Mouse (Mus musculus): ENCODE measurements around the gene Ptgis. TPM values are rescaled to one million over a fixed set of nuclear protein-coding genes. Genes with fewer than 3 reads are reported as not detected.

Gene Ptgis
- polyA plus RNA-seq, 1 experiment from 2014 or later: 26.6 TPM

GRCm38 (mm10) chr2:167274713-167275465, 34.5 kb upstream of the Ptgis start:
- Histone ChIP-seq H3K9ac (replicated peaks; ENCODE audit: low read depth, low read length) (no peak overlapping the region), H3K36me3 (ENCODE audit: control insufficient read depth, insufficient read depth, low read length) (no peaks in the 10 kb centered on the region), H3K4me3 (ENCODE audit: low read depth, low read length) (no peak overlapping the region), H3K4me2 (replicated peaks; ENCODE audit: low read depth, low read length) (no peak overlapping the region), H3K27me3 (ENCODE audit: control insufficient read depth, insufficient read depth, low read length) (no peaks in the 10 kb centered on the region), H3K9me3 (ENCODE audit: control insufficient read depth, low read depth, low read length) (no peaks in the 10 kb centered on the region), H3K4me1 (ENCODE audit: control insufficient read depth, insufficient read depth, low read length) (no peaks in the 10 kb centered on the region), H3K27ac (ENCODE audit: low read length) (no peak overlapping the region)
- 52% methylated on average over 10 of the region's 10 CpGs for WGBS
- ATAC-seq (ENCODE audit: insufficient number of reproducible peaks, insufficient read depth, low FRiP score, low read depth): no peak

- Histone ChIP-seq H3K4me3 (ENCODE audit: low read depth, low read length) (no peak overlapping the region), H3K4me2 (replicated peaks; ENCODE audit: low read depth, low read length) (no peak overlapping the region), H3K36me3 (ENCODE audit: control insufficient read depth, insufficient read depth, low read length) (no peaks in the 10 kb centered on the region), H3K9ac (replicated peaks; ENCODE audit: low read depth, low read length) (no peak overlapping the region), H3K27ac (ENCODE audit: low read length) (no peak overlapping the region), H3K27me3 (ENCODE audit: control insufficient read depth, insufficient read depth, low read length) (no peaks in the 10 kb centered on the region), H3K9me3 (ENCODE audit: control insufficient read depth, low read depth, low read length) (no peaks in the 10 kb centered on the region), H3K4me1 (ENCODE audit: control insufficient read depth, insufficient read depth, low read length) (no peaks in the 10 kb centered on the region)
- ATAC-seq (ENCODE audit: insufficient number of reproducible peaks, insufficient read depth, low FRiP score, low read depth): no peak
- 77% methylated on average over 13 of the region's 13 CpGs for WGBS
Measured at GRCm38 (mm10) chr2:167273206-167273740, 32.9 kb upstream of the Ptgis start.

DNA sequence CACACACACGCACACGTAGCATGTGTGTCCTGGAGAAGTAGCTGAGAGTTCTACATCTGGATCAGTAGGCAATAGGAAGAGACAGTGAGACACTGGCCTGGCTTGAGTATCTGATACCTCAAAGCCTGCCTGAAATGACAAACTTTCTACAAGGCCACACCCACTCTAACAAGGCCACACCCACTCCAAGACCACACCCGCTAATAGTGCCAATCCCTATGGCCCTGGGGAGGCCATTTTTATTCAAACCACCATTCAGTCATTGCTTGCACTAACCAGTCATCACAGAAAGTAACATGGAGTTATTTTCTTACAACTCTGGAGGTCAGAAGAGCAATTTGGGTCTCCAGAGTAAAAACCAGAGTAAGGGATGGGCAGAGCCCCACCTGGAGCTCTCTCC, 32.3 kb upstream of the Ptgis start:
- H3K4me3 ChIP-seq (ENCODE audit: low read depth, low read length): no peak overlapping the region
- no peaks in the 10 kb centered on the region for H3K9me3 ChIP-seq (ENCODE audit: control insufficient read depth, low read depth, low read length)
- no peaks in the 10 kb centered on the region for H3K4me1 ChIP-seq (ENCODE audit: control insufficient read depth, insufficient read depth, low read length)
- no peaks in the 10 kb centered on the region for H3K27me3 ChIP-seq (ENCODE audit: control insufficient read depth, insufficient read depth, low read length)
- no peak overlapping the region for H3K9ac ChIP-seq (replicated peaks; ENCODE audit: low read depth, low read length)
- WGBS: 92% methylated on average over 3 of the region's 3 CpGs
- H3K4me2 ChIP-seq (replicated peaks; ENCODE audit: low read depth, low read length): no peak overlapping the region
- ATAC-seq (ENCODE audit: insufficient number of reproducible peaks, insufficient read depth, low FRiP score, low read depth): no peak
- H3K36me3 ChIP-seq (ENCODE audit: control insufficient read depth, insufficient read depth, low read length): no peaks in the 10 kb centered on the region
- H3K27ac ChIP-seq (ENCODE audit: low read length): no peak overlapping the region

DNA sequence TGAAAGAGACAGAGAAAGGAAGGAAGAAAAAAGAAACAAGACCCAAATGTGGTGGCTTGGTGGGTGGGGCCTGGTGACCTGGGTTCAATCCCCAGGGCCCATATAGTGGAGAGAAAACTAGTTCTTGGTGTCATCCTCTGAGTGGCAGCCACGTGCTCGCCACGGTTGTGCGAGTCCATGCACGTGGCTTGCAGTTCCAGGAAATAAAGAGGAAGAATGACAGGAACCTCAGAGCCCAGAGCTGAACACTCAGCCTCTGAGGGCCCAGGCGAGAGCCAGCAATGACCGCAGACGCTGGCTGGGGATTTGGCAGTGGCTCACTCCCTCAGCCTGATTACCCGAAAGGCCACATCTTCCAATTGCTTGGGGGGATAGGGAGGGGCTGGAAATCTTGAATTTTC, 30.7 kb upstream of the Ptgis start:
- WGBS: 78% methylated on average over 9 of the region's 9 CpGs

GRCm38 (mm10) chr2:167270496-167270895, 30.1 kb upstream of the Ptgis start:
- Histone ChIP-seq H3K4me3 (ENCODE audit: low read depth, low read length) (no peak overlapping the region), H3K9me3 (ENCODE audit: control insufficient read depth, low read depth, low read length) (no peaks in the 10 kb centered on the region), H3K36me3 (ENCODE audit: control insufficient read depth, insufficient read depth, low read length) (no peaks in the 10 kb centered on the region), H3K27me3 (ENCODE audit: control insufficient read depth, insufficient read depth, low read length) (no peaks in the 10 kb centered on the region), H3K27ac (ENCODE audit: low read length) (no peak overlapping the region), H3K4me1 (ENCODE audit: control insufficient read depth, insufficient read depth, low read length) (no peaks in the 10 kb centered on the region), H3K4me2 (replicated peaks; ENCODE audit: low read depth, low read length) (no peak overlapping the region), H3K9ac (replicated peaks; ENCODE audit: low read depth, low read length) (no peak overlapping the region)
- ATAC-seq (ENCODE audit: insufficient number of reproducible peaks, insufficient read depth, low FRiP score, low read depth): no peak
- 87% methylated on average over 3 of the region's 3 CpGs for WGBS

More for the DNA sequence above, 30.7 kb upstream of the Ptgis start:
- Histone ChIP-seq H3K27ac (ENCODE audit: low read length) (no peak overlapping the region), H3K4me1 (ENCODE audit: control insufficient read depth, insufficient read depth, low read length) (no peaks in the 10 kb centered on the region), H3K27me3 (ENCODE audit: control insufficient read depth, insufficient read depth, low read length) (no peaks in the 10 kb centered on the region), H3K36me3 (ENCODE audit: control insufficient read depth, insufficient read depth, low read length) (no peaks in the 10 kb centered on the region), H3K9me3 (ENCODE audit: control insufficient read depth, low read depth, low read length) (no peaks in the 10 kb centered on the region), H3K9ac (replicated peaks; ENCODE audit: low read depth, low read length) (no peak overlapping the region), H3K4me2 (replicated peaks; ENCODE audit: low read depth, low read length) (no peak overlapping the region), H3K4me3 (ENCODE audit: low read depth, low read length) (no peak overlapping the region)
- ATAC-seq (ENCODE audit: insufficient number of reproducible peaks, insufficient read depth, low FRiP score, low read depth): no peak

DNA sequence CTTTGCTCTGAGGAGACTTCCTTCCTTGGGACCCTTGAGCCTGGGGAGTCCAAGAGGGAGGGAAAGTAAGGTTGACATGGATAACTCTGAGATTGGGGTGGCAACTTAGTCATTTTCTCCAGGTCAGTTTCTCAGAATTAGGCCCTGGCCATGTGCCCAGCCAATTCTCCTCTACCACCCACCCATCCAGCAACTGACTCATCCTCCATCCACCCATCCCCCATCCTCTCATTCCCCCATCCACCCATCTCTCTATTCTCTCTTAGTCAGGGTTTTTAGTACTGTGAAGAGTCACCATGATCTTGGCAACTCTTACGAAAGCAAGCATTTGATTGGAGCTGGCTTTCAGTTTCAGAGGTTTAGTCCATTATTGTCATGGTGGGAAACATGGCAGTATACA, 28.3 kb upstream of the Ptgis start:
- H3K4me2 ChIP-seq (replicated peaks; ENCODE audit: low read depth, low read length): no peak overlapping the region
- no peaks in the 10 kb centered on the region for H3K27me3 ChIP-seq (ENCODE audit: control insufficient read depth, insufficient read depth, low read length)
- no peak for ATAC-seq (ENCODE audit: insufficient number of reproducible peaks, insufficient read depth, low FRiP score, low read depth)
- no peaks in the 10 kb centered on the region for H3K9me3 ChIP-seq (ENCODE audit: control insufficient read depth, low read depth, low read length)
- WGBS: 93% methylated on average over 1 of the region's 1 CpGs
- no peaks in the 10 kb centered on the region for H3K4me1 ChIP-seq (ENCODE audit: control insufficient read depth, insufficient read depth, low read length)
- H3K36me3 ChIP-seq (ENCODE audit: control insufficient read depth, insufficient read depth, low read length): no peaks in the 10 kb centered on the region
- H3K27ac ChIP-seq (ENCODE audit: low read length): no peak overlapping the region
- no peak overlapping the region for H3K4me3 ChIP-seq (ENCODE audit: low read depth, low read length)
- H3K9ac ChIP-seq (replicated peaks; ENCODE audit: low read depth, low read length): no peak overlapping the region

- Histone ChIP-seq H3K27me3 (ENCODE audit: control insufficient read depth, insufficient read depth, low read length) (no peaks in the 10 kb centered on the region), H3K36me3 (ENCODE audit: control insufficient read depth, insufficient read depth, low read length) (no peaks in the 10 kb centered on the region), H3K27ac (ENCODE audit: low read length) (no peak overlapping the region), H3K9ac (replicated peaks; ENCODE audit: low read depth, low read length) (no peak overlapping the region), H3K4me3 (ENCODE audit: low read depth, low read length) (no peak overlapping the region), H3K4me2 (replicated peaks; ENCODE audit: low read depth, low read length) (no peak overlapping the region), H3K9me3 (ENCODE audit: control insufficient read depth, low read depth, low read length) (no peaks in the 10 kb centered on the region), H3K4me1 (ENCODE audit: control insufficient read depth, insufficient read depth, low read length) (no peaks in the 10 kb centered on the region)
- no peak for ATAC-seq (ENCODE audit: insufficient number of reproducible peaks, insufficient read depth, low FRiP score, low read depth)
- WGBS: 88% methylated on average over 8 of the region's 8 CpGs
Measured at GRCm38 (mm10) chr2:167268411-167268690, 27.9 kb upstream of the Ptgis start.

GRCm38 (mm10) chr2:167267531-167268410, 27.4 kb upstream of the Ptgis start:
- no peaks in the 10 kb centered on the region for H3K9me3 ChIP-seq (ENCODE audit: control insufficient read depth, low read depth, low read length)
- no peak overlapping the region for H3K27ac ChIP-seq (ENCODE audit: low read length)
- H3K4me1 ChIP-seq (ENCODE audit: control insufficient read depth, insufficient read depth, low read length): no peaks in the 10 kb centered on the region
- no peak overlapping the region for H3K4me3 ChIP-seq (ENCODE audit: low read depth, low read length)
- no peaks in the 10 kb centered on the region for H3K27me3 ChIP-seq (ENCODE audit: control insufficient read depth, insufficient read depth, low read length)
- no peak overlapping the region for H3K9ac ChIP-seq (replicated peaks; ENCODE audit: low read depth, low read length)
- H3K4me2 ChIP-seq (replicated peaks; ENCODE audit: low read depth, low read length): no peak overlapping the region
- 66% methylated on average over 14 of the region's 14 CpGs for WGBS
- no peaks in the 10 kb centered on the region for H3K36me3 ChIP-seq (ENCODE audit: control insufficient read depth, insufficient read depth, low read length)
- no peak for ATAC-seq (ENCODE audit: insufficient number of reproducible peaks, insufficient read depth, low FRiP score, low read depth)
